In genomic region chr7:133879761-133880160, GRCm38 (mm10) we compare ENCODE assay signal across 33 mouse cellular contexts.
"Had no signal": no experiment of that assay in that cellular context is flagged by ENCODE, and none has a peak within 500 bp of the region (broad histone marks: within the 10 kb centered on the region; RNA-seq: fewer than 3 reads in every experiment).

No protein-coding gene starts in this region.

- H3K9ac ChIP-seq: heart, embryonic 12.5 days; heart, embryonic 13.5 days; hindbrain, embryonic 12.5 days; hindbrain, embryonic 13.5 days; hindbrain, embryonic 14.5 days; hindbrain, embryonic 15.5 days; intestine, embryonic 15.5 days; kidney, embryonic 15.5 days had no signal

- ATAC-seq: hindbrain, embryonic 16.5 days; hindbrain, postnatal 0 days; inflammation-experienced regulatory T-cells, adult 6 months; intestine, embryonic 15.5 days; intestine, embryonic 16.5 days; intestine, postnatal 0 days had no signal

- H3K4me3 ChIP-seq: heart, embryonic 12.5 days; heart, embryonic 13.5 days; hindbrain, embryonic 10.5 days; hindbrain, embryonic 12.5 days; hindbrain, embryonic 13.5 days; hindbrain, embryonic 15.5 days; intestine, embryonic 15.5 days; kidney, embryonic 15.5 days; layer of hippocampus, adult 2 months; left cerebral cortex, adult 2 months had no signal

- H3K9me3 ChIP-seq: heart, embryonic 12.5 days; heart, embryonic 13.5 days; hindbrain, embryonic 10.5 days; hindbrain, embryonic 12.5 days; hindbrain, embryonic 13.5 days; hindbrain, embryonic 15.5 days; intestine, embryonic 15.5 days; kidney, embryonic 15.5 days had no signal

- H3K36me3 ChIP-seq: heart, embryonic 12.5 days; heart, embryonic 13.5 days; hindbrain, embryonic 10.5 days; hindbrain, embryonic 12.5 days; hindbrain, embryonic 13.5 days; hindbrain, embryonic 15.5 days; intestine, embryonic 15.5 days; kidney, embryonic 15.5 days had no signal

- H3K27ac ChIP-seq: heart, embryonic 13.5 days; hindbrain, embryonic 10.5 days; hindbrain, embryonic 12.5 days; hindbrain, embryonic 13.5 days; hindbrain, embryonic 14.5 days; hindbrain, embryonic 15.5 days; hindbrain, postnatal 0 days; intestine, embryonic 15.5 days; kidney, embryonic 15.5 days; kidney, postnatal 0 days; layer of hippocampus, adult 2 months; left cerebral cortex, adult 2 months had no signal

- H3K4me1 ChIP-seq: heart, embryonic 13.5 days; hindbrain, embryonic 12.5 days; hindbrain, embryonic 13.5 days; hindbrain, embryonic 15.5 days; intestine, embryonic 15.5 days had no signal

- H3K27me3 ChIP-seq: heart, embryonic 12.5 days; heart, embryonic 13.5 days; hindbrain, embryonic 12.5 days; hindbrain, embryonic 13.5 days; hindbrain, embryonic 15.5 days; intestine, embryonic 15.5 days; kidney, embryonic 15.5 days had no signal

- H3K4me2 ChIP-seq: heart, embryonic 11.5 days; heart, embryonic 12.5 days; heart, embryonic 13.5 days; hindbrain, embryonic 12.5 days; hindbrain, embryonic 13.5 days; hindbrain, embryonic 14.5 days; hindbrain, embryonic 15.5 days; intestine, embryonic 15.5 days; kidney, embryonic 15.5 days had no signal

- DNase-seq: heart, postnatal 10 days; heart, postnatal 14 days; heart, postnatal 4 days; kidney, adult 11 months; kidney, adult 18-20 months; kidney, adult 2 months; kidney, adult 8-10 months; kidney, adult 9 months; kidney, postnatal 10 days; kidney, postnatal 14 days; kidney, postnatal 25 days; kidney, postnatal 36 days; kidney, postnatal 4 days; layer of hippocampus, adult 9-11 months; layer of hippocampus, postnatal 36 days had no signal
